Mouse (Mus musculus) E14TG2a.4 (cell line): ENCODE measurements around the gene Pex16.

ENCODE experiments used
- H3K27me3 ChIP-seq: 2 replicates; pipeline ENCODE4 v1.6.1; 2014; ENCODE audit warnings: low read length, control low read depth; ENCODE audit not compliant: insufficient read depth
- H3K36me3 ChIP-seq: 2 replicates; pipeline ENCODE4 v1.6.1; 2014; ENCODE audit warnings: low read length, control low read depth; ENCODE audit not compliant: insufficient read depth
- H3K4me1 ChIP-seq: replicated peaks from 2 replicates; pipeline ENCODE4 v1.6.1; 2014; ENCODE audit warnings: low read depth, low read length, control low read depth
- H3K4me3 ChIP-seq: replicated peaks from 2 replicates; pipeline ENCODE4 v1.5.1; 2014; ENCODE audit warnings: mild to moderate bottlenecking, low read length
- H3K9me3 ChIP-seq: 2 replicates; pipeline ENCODE4 v1.6.1; 2014; ENCODE audit warnings: low read length, control low read depth
- CTCF ChIP-seq: conservative IDR thresholded peaks from 2 replicates; pipeline ENCODE4 v1.5.1; 2014; ENCODE audit warnings: low read length
- NANOG ChIP-seq: IDR thresholded peaks from 2 replicates; pipeline ENCODE4 v1.6.1; 2014; ENCODE audit warnings: borderline replicate concordance, low read length, mixed read lengths
- POU5F1 ChIP-seq: IDR thresholded peaks from 2 replicates; pipeline ENCODE4 v1.6.1; 2014; ENCODE audit warnings: low read length, borderline replicate concordance

Gene Pex16

DNA sequence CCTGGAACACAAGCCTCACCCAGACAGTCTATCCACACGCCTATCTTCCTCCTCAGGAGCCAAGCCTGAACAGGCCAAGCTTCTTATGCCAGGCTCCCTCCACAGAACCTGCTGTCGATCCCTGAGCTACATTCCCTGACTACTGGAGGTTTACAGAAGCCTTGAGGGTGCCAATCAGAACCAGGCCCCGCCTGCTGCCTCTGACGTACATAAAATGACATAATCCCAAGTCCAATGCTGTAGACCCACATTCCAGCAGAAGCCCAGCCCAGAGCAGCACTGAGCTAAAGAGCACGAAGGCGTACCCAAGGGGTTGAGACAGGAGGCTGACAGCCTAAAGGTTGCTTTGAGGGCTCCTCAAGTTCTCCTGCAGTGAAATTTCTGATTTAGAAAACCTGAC, 53.4 kb downstream of the Pex16 start:
- TF ChIP-seq POU5F1 (no peak), NANOG (no peak), CTCF (no peak)
- no peaks in the 10 kb centered on the region for H3K9me3 ChIP-seq
- H3K4me3 ChIP-seq, result no peak overlapping the region; the same call in 1 of the 2 replicates
- H3K36me3 ChIP-seq, result peaks cover 34% of the 10 kb centered on the region
- peaks cover 100% of the 10 kb centered on the region for H3K4me1 ChIP-seq
- no peaks in the 10 kb centered on the region for H3K27me3 ChIP-seq

DNA sequence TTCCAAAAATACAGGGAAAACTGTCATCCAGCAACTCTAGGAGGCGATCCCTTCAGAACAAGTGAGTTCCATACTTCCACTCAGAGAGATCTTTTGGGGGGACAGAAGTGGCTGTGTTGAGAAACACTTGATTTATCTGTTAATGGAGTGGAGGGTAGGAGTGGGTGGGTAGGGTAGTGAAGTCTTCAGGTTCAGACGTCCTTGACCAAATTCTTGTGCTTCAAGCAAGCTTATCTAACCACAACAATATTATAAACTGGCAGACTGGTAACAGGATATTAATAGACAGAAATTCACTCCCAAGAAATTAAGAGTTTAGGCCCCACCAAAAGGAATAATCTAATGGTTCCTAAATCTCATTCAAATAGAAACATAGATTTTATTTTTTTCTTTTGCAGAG, 55.6 kb downstream of the Pex16 start:
- H3K27me3 ChIP-seq, result peaks cover 7% of the 10 kb centered on the region

More for the DNA sequence above, 55.6 kb downstream of the Pex16 start:
- Histone ChIP-seq H3K4me1 (peaks cover 95% of the 10 kb centered on the region), H3K9me3 (no peaks in the 10 kb centered on the region), H3K36me3 (peaks cover 17% of the 10 kb centered on the region), H3K4me3 (peak overlapping the region; percentile 33; the same call in 1 of the 2 replicates)
- TF ChIP-seq POU5F1 (no peak), CTCF (no peak), NANOG (no peak)
